Mouse (Mus musculus) gastrocnemius, postnatal 36 days (tissue): ENCODE results near the gene Cir1. TPM values are rescaled to one million over a fixed set of nuclear protein-coding genes. Genes with fewer than 3 reads are reported as not detected.

ENCODE experiments used
- DNase-seq, 2 experiments: peaks; one replicate each; pipeline ENCODE4 v3.0.0; 2022
- intact Hi-C: fragments of 180-260 bp; cut with DNase I; formaldehyde crosslinking; loops from one replicate; pipeline ENCODE4 v1.15.1; 2025
- total RNA-seq, 2 experiments: library from RNA; stranded (reverse); gene quantifications; 2 replicates each; pipeline ENCODE4 v1.2.3; 2021

The Cir1 gene
- total RNA-seq, 2 experiments from 2014 or later: 10.1 to 12.8 TPM

GRCm38 (mm10) chr2:73274119-73274920, 38.2 kb downstream of the Cir1 start:
- DNase-seq: peak in 1 of 2 experiments; percentile 55
- intact Hi-C loops: loop anchor here (10.0 kb wide), 3 partner anchors 1070 to 1730 kb away; partner anchors contain the start of genes Dlx2 and Evx2

DNA sequence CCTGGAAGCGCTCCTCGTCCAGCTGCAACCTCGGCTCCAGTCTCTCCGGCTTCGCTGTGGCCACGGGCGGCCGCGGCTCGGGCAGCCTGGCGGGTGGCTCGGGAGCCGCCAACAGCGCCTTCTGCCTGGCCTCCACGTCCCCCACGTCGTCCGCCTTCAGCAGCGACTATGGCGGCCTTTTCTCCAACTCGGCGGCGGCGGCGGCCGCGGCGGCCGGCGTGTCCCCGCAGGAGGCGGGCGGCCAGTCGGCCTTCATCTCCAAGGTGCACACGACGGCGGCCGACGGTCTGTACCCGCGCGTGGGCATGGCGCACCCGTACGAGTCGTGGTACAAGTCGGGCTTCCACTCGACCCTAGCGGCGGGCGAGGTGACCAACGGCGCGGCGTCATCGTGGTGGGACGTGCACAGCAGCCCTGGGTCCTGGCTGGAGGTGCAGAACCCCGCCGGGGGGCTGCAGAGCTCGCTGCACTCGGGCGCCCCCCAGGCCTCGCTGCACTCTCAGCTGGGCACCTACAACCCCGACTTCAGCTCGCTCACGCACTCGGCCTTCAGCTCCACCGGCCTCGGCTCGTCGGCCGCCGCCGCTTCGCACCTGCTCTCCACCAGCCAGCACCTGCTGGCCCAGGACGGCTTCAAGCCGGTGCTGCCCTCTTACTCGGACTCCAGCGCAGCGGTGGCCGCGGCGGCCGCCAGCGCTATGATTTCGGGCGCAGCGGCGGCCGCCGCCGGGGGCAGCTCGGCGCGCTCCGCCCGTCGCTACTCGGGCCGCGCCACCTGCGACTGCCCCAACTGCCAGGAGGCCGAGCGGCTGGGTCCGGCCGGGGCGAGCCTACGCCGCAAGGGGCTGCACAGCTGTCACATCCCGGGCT, 39.0 kb downstream of the Cir1 start:
- intact Hi-C loops: loop anchor here (10.0 kb wide), 3 partner anchors 1069 to 1729 kb away; partner anchors contain the start of genes Dlx2 and Evx2
- peak in 1 of 2 experiments; percentile 41 for DNase-seq

- intact Hi-C loops: loop anchor here (10.0 kb wide), 3 partner anchors 1068 to 1728 kb away; partner anchors contain the start of genes Dlx2 and Evx2
- peak in 1 of 2 experiments; percentile 42 for DNase-seq
Observed at GRCm38 (mm10) chr2:73272351-73273248, 39.9 kb downstream of the Cir1 start.

GRCm38 (mm10) chr2:73271459-73272161, 40.9 kb downstream of the Cir1 start, which contains the start of gene Sp9:
Sp9 (plus strand) TSS chr2:73271925.
- intact Hi-C loops: loop anchor here (10.0 kb wide), 3 partner anchors 1067 to 1727 kb away; partner anchors contain the start of genes Dlx2 and Evx2
- DNase-seq: peak in 1 of 2 experiments; percentile 31

DNA sequence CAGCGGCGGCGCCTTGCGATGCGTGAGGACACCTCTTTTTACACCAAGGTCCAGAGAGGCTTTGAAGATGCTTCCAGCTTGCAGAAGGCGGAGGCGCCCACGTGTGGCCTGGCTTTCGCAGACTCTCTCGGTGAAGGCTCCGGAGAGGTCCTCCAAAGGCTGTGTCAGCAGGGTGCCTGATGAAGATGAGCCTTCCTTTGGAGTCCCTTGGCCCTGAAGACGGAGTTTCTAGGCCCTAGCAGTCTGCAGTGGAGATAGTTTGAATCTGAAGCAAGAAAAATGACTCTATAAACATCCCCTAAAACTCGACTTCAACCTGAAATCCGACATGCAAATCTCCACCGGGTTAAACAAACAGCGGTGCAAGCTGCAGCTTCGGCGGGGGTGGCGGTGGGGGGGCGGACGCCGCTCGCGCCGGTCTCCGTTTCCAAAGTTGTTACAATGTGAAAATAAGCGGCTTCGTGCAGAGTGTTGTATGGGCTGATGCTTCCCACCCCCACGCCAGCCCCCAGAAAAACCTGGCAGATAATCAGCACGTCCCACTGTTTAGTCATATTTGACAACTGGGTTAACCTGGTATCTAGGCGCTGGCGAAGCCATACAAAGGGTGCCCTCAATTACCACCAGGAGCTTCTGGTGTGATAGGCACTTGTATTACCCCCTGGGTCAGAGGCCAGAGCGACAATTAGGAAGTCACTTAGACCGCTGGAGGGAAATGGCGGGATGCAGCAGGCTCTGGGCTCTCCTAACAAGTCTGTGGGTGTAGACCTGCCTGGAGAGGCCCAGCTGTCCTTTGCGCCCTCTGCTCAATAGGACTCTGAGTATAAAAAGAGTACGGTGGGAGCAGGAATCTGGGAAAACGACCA, 41.7 kb downstream of the Cir1 start:
- peak in 1 of 2 experiments; percentile 31 for DNase-seq
- intact Hi-C loops: loop anchor here (10.0 kb wide), 3 partner anchors 1066 to 1726 kb away; partner anchors contain the start of genes Dlx2 and Evx2

GRCm38 (mm10) chr2:73270071-73270592, 42.4 kb downstream of the Cir1 start:
- intact Hi-C loops: loop anchor here (10.0 kb wide), 3 partner anchors 1065 to 1725 kb away; partner anchors contain the start of genes Dlx2 and Evx2
- DNase-seq: no peak

DNA sequence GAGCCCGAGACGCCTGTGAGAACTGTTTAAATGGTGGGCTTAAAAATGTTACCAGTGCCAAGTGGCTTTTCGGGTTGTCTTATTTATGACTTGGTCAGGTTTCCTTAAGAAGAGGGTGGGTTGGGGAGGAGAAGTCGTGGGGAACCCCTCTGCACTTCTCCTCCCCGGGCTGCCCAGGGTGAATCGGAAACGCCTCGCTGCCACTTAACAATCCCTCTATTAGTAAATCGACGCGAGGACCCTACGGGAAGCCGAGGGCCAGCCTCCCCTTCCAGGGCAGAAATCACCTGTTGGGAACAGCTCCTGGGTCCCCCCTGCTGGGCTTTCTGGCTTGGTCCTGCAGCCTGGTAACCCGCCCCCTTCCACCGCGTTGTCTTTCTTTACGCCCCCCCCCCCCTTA, 42.8 kb downstream of the Cir1 start:
- no peak for DNase-seq
- intact Hi-C loops: loop anchor here (2.0 to 10.0 kb wide), 4 partner anchors 37 to 1725 kb away; partner anchors contain the start of genes Dlx2 and Evx2

DNA sequence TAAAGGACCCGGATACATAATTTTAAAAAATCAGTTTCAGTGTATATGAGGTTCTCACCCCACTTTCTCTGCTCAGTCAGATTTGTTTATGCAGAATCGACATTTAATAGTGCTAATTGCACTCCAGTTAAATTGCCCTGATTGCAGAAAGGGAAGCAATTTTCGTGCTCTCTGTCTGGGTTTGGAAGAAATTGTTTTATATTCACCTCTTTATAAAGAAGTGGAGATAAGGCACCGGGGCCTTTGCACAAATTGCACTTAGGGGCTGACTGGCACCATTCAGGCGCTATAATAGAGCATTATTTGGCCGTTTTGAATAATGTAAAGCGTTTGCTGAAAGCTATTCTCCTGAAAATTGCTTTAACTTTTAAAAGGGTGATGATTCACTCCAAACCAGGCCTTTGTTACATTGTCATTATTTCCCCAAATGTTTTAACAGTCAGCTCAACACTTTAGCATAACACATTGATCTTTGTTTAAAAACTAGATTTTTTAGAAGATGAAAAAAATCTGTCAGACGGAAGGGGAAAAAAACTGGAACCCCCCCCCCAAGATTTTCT, 43.6 kb downstream of the Cir1 start:
- intact Hi-C loops: loop anchor here (2.0 kb wide), 1 partner anchor 36 kb away; no protein-coding TSS in a partner anchor
- no peak for DNase-seq

GRCm38 (mm10) chr2:73268281-73268680, 44.2 kb downstream of the Cir1 start:
- intact Hi-C loops: loop anchor here (2.0 kb wide), 1 partner anchor 35 kb away; no protein-coding TSS in a partner anchor
- no peak for DNase-seq

- intact Hi-C loops: loop anchor here (2.0 kb wide), 2 partner anchors 35 to 53 kb away; no protein-coding TSS in a partner anchor
- DNase-seq: no peak
Observed at GRCm38 (mm10) chr2:73267818-73268217, 44.7 kb downstream of the Cir1 start.

DNA sequence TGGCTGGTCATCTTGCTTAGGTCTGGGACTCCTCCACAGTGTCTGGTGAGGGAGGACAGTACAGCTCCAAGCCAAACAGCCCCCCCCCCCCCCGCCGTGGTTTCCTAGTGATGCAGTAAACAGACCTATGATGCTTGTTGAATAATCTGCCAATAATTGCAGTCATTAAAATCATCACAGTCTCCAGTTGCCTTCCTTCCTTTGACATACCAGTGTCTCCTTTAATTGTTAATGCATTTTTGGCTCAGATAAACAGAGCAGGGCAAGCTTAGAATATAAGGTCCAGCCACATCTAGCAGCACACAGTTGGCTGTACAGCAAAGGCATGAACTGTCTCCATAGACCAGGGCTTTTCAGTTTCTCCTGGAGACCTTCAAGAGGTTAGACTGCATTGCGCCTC, 45.3 kb downstream of the Cir1 start:
- no peak for DNase-seq
- intact Hi-C loops: loop anchor here (2.0 kb wide), 1 partner anchor 52 kb away; no protein-coding TSS in a partner anchor

- intact Hi-C loops: loop anchor here (2.0 kb wide), 1 partner anchor 52 kb away; no protein-coding TSS in a partner anchor
- DNase-seq: no peak
Observed at GRCm38 (mm10) chr2:73266623-73267022, 45.9 kb downstream of the Cir1 start.

GRCm38 (mm10) chr2:73266011-73266410, 46.5 kb downstream of the Cir1 start:
- intact Hi-C loops: loop anchor here (2.0 kb wide), 1 partner anchor 51 kb away; no protein-coding TSS in a partner anchor
- DNase-seq: no peak

DNA sequence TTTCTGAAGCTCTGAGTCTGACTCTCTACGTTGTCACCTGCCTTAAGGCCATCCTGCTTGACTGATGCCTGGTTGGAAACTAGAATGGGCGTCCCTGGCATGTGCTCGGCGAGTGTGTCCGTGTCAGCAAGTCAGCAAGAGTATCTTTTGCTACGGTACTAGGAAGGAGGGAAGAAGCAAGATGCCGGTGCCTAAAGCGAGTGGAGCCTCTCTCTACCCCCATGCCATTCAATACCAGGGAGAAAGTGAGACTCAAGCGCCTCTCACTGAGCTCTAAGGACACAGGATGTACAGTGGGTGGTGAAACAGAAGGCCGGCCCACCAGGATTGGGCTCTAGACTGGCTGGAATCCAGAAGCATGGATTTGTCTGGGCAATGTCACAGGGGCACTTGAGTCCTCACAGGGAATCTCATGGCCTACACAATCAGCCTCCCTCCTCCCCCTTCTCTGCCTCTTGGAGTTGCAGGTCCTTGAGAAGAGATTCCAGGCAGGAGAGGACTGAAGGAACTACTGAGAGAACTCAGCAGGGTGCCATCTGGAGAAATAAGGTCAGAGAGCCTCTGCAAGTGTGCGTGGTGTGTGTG, 47.8 kb downstream of the Cir1 start:
- intact Hi-C loops: no loop called here

DNA sequence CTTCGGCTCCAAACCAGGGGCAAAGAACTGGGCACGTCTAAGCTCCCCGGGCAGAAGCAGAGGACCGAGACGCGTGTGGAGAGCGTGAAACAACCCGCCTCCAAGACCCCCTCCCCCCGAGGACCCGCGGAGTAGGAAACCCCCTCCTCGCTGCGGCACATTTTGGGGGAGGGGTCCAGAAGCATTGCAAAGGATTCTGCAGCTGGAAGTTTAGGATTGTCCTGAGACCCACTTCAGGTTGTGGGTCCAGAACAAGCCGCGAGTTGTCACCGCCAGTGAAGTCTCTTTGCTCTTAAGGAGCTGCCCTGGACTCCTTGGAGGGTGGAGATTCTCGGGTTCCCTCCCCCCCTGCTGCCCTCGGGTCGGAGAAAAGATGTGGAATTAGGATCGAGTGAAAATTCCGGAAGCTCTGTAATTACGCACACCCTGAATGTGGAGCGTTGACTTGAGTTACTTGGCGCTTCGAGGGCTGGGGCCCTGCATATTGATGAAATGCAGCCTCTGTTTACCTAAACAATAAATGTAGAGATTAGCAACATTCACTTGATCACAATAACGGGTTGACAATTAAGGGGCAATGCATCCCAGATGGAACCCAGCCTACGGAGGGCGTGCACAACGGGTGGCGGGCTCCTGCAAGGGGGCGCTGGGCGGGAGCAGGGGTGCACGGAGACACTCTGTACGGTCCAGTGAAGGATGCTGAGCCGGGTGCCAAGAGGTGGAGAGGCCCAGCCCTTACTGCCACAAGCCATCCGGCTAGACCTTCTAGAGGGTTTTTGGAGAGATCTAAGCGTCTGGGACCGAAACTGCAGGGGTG, 48.5 kb downstream of the Cir1 start:
- peak in 1 of 2 experiments; percentile 20 for DNase-seq
- intact Hi-C loops: no loop called here

More for the DNA sequence above, 47.8 kb downstream of the Cir1 start:
- no peak for DNase-seq
